ENCODE assay signal across 8 mouse cellular contexts in the genomic region with DNA sequence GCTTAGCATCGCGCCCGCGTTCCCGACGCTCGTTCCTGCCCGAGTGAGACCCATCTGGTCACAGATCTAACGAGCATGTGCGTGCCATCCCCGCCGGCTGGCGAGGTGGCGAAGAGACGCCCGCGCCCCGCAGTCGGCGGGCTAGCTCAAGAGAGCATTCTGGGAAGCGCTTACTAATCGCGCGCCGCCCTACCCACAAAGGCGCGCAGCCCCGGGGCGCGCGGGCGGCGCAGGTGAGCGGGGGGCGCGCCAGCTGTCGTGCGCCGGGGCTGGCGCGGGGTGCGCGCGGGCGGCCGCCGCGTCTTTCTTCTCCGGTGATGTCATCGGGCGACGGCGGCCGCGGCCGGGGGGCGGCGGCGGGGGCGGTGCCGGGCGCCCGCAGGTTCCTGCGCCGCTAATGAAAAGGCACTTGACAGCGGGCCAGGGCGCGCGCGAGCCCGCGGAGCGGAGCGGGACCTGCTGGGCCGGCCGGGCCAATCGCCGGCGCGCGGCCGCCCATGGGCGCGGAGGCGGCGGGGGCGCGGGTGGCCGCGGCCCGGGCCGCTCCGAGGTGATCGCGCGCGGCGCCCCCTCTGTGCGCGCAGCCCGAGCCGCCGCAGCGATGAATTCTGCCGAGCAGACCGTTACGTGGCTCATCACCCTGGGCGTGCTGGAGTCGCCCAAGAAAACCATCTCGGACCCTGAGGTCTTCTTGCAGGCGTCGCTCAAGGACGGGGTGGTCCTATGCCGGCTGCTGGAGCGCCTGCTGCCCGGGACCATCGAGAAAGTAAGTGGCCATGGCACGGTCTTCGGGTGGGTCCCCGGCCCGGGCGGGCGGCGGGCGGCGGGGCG. TPM values are rescaled to one million over a fixed set of nuclear protein-coding genes. Genes with fewer than 3 reads are reported as not detected.
DNase-seq lines count a peak whose midpoint lies in the region; ATAC-seq and TF ChIP-seq lines count a peak whose summit lies in the region.

Gene Arhgef7 (plus strand): TSS at position 71 of the 831 bp plus-strand sequence.

- H3K4me2 ChIP-seq in lung, embryonic 14.5 days = peak within 1 kb of the TSS; percentile 93

- TF ChIP-seq CTCF in lung, embryonic 14.5 days (IDR thresholded peaks at IDR 0.05; ENCODE audit: low read depth) = no peak

- peak; percentile 13 to 59 for DNase-seq in adrenal gland, adult (ENCODE audit: inconsistent age in 2 of 2, low spot score in 1 of 2)
- DNase-seq in cerebellum, adult 9-10 months = peak; percentile 84
- peak; percentile 55 to 80 for DNase-seq in frontal cortex, adult 2 months (ENCODE audit: extremely low spot score in 1 of 2, low spot score in 1 of 2)
- peak; percentile 67 to 80 for DNase-seq in layer of hippocampus, adult 8-10 months (ENCODE audit: low spot score in 2 of 2)
- peak; percentile 63 for DNase-seq in lung, embryonic 14.5 days
- DNase-seq in retina, adult 2 months (ENCODE audit: low read depth, low spot score) = peak; percentile 33
- no peak for DNase-seq in spleen, adult 12 weeks (ENCODE audit: low spot score)

- WGBS in lung, embryonic 14.5 days = under 1% methylated on average over 116 of the region's 127 CpGs

- peaks cover 58% of the 10 kb centered on the region for H3K27me3 ChIP-seq in lung, embryonic 14.5 days (ENCODE audit: insufficient read depth, low read length)

- peak within 1 kb of the TSS; percentile 54 for H3K4me3 ChIP-seq in lung, embryonic 14.5 days (ENCODE audit: low read depth, low read length)

- no peaks in the 10 kb centered on the region for H3K9me3 ChIP-seq in lung, embryonic 14.5 days (ENCODE audit: low read depth, low read length)

- H3K9ac ChIP-seq in lung, embryonic 14.5 days = peak within 1 kb of the TSS; percentile 54

- no peaks in the 10 kb centered on the region for H3K36me3 ChIP-seq in lung, embryonic 14.5 days (ENCODE audit: insufficient read depth)

- peak within 1 kb of the TSS; percentile 63; the same call in 1 of the 2 replicates for H3K27ac ChIP-seq in lung, embryonic 14.5 days (ENCODE audit: low read depth)

- no peaks in the 10 kb centered on the region for H3K4me1 ChIP-seq in lung, embryonic 14.5 days (ENCODE audit: insufficient read depth)

- ATAC-seq in hematopoietic stem cell, adult 5-6 weeks (replicated peaks in 1 of 2; ENCODE audit: insufficient read depth in 1 of 2, low FRiP score in 2 of 2, low TSS enrichment in 1 of 2, low read depth in 1 of 2, poor library complexity in 2 of 2, severe bottlenecking in 2 of 2) = no peak
- peak; percentile 67 for ATAC-seq in lung, embryonic 14.5 days (ENCODE audit: insufficient read depth)

RNA-seq across cellular contexts. Expression of gene Arhgef7, which starts in this region (rescaled TPM):
- 85.1 and 92.8 TPM in 2 replicates for polyA plus RNA-seq in frontal cortex, adult 2 months (2012; rRNA removed)
- 22.5 and 25.6 TPM in 2 replicates for total RNA-seq in hematopoietic stem cell, adult 5-6 weeks (2017)
- total RNA-seq in layer of hippocampus, adult 8-10 months (2022) = 100 to 1,000 TPM; 103 to 127 (median 110) TPM
- polyA plus RNA-seq in lung, embryonic 14.5 days (2014; fragmentation: Nextera tagmentation; extraction: Ambion mirVana) = 39.0 and 41.6 TPM in 2 replicates
